Mouse (Mus musculus) urinary bladder, postnatal 25 days (tissue): Measurements from ENCODE around the gene Gabbr2.

Experiments
- DNase-seq: peaks from one replicate; pipeline ENCODE4 v3.0.0; 2022; ENCODE audit warnings: low spot score

Gene Gabbr2

DNA sequence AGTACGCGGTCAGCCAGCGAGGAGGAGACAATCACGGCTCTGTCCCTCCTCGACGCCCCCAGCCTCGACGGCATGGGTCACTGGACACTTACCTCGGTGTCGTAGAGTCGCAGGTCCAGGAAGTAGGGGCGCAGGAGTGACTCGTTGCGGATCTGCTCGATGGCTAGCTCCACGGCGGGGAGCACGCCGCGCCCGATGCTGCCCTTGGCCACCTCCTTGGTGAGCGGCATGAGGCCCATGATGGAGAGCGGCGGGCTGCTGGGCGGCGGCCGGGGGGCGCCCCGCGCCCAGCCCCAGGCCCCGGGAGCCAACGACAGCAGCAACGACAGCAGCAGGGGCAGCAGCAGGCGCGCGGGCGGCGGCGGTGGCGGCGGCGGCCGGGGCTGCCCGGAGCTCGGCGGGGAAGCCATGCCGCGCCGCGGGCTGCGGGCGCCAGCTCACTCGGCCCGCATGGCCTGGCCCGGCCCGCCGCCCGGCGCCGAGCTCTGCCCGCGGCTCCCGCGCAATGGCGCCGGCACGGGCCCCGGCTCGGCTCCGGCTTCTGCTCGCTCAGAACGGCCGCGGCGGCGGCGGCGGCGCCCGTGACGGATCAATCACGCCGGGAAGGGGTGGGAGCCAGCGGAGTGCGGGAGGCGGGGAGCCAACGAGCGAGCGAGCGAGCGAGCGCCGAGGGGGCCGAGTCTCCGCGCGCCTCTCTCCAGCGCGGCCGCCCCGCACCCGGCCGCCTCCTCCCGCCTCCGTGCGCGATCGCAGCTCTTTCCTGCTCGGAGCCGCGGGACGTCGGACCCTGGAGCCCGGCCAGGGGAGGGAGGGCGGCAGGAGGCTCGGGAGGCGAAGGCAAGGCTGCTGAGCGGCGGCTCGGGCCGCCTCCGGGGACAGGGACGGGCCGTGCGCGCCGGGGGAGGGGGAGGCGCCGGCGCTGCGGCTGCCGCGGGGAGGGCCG, at the start of gene Gabbr2:
Gabbr2 (minus strand) TSS at position 858 of the 943 bp plus-strand sequence.
- no peak for DNase-seq

DNA sequence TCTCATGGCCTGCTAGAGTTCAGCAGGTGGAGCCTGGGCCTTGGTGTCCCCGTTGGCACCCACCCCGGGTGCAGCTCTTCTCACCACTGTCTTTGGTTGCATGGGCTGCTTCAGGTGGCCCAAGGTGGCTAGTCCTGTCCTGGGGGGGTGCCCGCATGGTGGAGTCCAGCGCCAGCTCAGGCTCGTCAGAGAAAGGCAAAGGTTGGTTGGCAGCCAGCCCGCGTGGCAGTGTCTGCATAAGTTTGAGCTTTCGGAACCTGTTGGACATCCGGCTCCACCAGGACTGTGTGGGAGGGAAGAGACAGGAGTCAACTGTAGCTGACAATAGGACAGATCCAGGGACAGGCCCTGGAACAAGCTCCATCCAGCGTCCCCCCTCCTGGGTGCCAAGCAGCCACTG, 47.9 kb upstream of the Gabbr2 start:
- DNase-seq, result no peak

DNA sequence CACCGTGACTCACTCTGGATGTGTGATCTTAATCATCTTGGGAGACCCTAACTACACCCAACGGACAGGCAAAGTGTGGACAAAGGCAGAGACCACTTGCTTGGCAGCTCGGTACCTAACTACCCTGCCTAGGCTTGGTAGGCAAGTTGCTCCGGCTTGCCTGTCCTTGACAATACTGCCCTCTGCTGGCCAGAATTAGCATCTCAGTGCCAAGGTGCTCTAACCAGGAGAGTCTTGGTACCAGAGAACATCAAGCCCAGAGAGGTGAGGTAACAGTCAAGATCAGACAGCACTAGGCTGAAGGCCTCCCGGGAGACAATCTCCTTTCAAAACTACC, 45.6 kb upstream of the Gabbr2 start:
- peak; percentile 81 for DNase-seq

DNA sequence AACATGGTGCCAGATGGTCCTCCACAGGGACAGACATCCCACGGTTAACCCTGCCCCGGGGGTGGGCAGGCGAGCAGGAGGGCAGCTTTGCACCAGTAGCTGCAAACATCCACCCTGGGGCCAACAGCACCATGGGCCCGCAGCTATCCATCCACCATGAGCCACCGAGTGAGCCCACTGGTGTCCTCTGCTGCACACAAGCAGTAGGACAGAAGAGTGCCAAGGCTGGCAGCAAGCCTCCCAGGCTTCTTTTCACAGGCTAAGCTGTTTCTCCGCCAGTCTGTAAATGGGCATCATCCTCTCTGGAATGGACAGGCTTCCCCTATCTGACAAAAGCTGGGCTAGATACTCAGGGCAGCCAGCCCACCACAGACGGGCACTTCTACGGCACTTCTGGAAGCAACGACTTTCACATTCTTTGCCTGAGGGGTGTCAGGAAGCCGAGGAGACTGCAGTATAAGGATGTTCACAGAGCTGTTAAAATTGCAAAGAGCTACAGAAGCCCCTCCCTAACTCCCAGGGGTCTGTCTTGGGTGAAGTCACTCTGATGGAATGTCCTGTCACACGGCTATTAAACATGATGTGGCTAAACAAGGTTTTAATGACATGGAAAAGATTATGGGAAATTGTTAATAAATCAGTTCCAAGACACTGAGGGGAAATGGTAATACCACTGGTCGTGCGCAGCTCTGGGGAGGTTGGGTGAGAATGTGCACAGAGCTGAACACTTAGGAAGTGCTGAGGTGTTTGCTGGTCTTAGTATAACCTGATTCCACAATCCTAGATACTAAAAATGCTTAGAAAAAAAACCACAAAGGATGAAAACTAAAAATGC, 45.0 kb upstream of the Gabbr2 start:
- no peak for DNase-seq

- no peak for DNase-seq
Observed at GRCm38 (mm10) chr4:47035536-47035935, 43.9 kb upstream of the Gabbr2 start.

DNA sequence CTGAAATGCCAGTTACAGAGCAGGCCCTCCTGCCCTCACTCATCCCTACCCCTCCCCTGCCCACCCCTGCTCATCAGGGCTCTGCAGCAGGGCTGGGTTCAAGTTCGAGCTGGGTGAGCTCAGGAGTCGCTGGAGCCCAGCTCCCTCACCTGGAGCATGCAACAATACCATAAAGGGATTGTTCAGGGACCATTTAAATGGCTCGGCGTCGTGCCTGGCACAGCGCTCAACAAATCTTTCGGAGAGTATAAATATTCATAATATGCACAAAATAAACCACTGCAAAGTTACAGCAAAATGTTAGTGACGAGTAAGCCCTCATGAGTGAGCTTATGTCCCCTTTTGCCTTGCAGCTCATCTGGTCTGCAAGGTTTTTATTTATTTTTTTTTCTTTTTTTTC, 40.5 kb upstream of the Gabbr2 start:
- DNase-seq, result no peak

- DNase-seq, result no peak
Observed at GRCm38 (mm10) chr4:47028791-47029190, 37.1 kb upstream of the Gabbr2 start.

- DNase-seq, result no peak
Observed at GRCm38 (mm10) chr4:47023949-47024348, 32.3 kb upstream of the Gabbr2 start.

- no peak for DNase-seq
Observed at GRCm38 (mm10) chr4:47022804-47023603, 31.3 kb upstream of the Gabbr2 start.

DNA sequence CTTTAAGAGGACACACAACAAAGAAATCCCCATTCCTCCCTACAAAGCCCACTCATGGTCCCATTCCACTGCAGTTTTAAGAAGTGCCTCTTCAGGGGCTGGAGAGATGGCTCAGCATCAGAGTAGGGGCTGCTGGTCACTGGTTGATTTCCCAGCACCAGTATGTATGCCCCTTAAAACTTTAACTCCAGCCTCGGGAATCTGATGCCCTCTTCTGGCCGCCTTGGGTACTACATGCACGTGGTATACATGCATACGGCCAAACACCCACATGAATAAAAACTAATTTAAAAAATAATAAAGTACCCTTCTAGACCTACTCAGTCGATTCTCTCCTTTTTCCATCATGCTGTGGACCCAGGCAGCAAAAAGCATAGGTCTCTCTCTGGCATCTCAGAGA, 28.9 kb upstream of the Gabbr2 start:
- DNase-seq, result peak; percentile 54

DNA sequence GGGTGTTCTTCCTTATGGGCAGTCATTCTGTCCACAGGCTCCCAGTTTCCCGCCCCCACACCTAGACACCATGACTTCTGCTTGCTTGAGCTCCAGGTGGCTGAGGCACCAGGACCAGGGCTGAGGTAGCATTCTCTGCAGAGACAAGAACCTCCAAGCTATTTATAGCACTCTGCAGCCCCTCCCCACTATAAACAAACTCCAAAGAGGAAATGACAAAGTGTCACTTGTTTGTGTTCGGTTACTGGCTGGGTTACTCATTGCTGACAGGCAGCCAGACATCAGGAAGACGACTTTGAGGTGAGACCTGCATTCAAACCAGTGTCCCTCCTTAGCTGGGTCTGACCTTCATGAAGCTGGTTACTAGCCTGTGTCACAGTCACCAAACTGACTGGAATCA, 23.5 kb upstream of the Gabbr2 start:
- no peak for DNase-seq

GRCm38 (mm10) chr4:47012476-47012875, 20.8 kb upstream of the Gabbr2 start:
- DNase-seq, result no peak

- no peak for DNase-seq
Observed at GRCm38 (mm10) chr4:47010400-47011231, 18.9 kb upstream of the Gabbr2 start.

- no peak for DNase-seq
Observed at GRCm38 (mm10) chr4:47000626-47001395, 9.1 kb upstream of the Gabbr2 start.

- DNase-seq, result no peak
Observed at GRCm38 (mm10) chr4:46997969-46998368, 6.3 kb upstream of the Gabbr2 start.

DNA sequence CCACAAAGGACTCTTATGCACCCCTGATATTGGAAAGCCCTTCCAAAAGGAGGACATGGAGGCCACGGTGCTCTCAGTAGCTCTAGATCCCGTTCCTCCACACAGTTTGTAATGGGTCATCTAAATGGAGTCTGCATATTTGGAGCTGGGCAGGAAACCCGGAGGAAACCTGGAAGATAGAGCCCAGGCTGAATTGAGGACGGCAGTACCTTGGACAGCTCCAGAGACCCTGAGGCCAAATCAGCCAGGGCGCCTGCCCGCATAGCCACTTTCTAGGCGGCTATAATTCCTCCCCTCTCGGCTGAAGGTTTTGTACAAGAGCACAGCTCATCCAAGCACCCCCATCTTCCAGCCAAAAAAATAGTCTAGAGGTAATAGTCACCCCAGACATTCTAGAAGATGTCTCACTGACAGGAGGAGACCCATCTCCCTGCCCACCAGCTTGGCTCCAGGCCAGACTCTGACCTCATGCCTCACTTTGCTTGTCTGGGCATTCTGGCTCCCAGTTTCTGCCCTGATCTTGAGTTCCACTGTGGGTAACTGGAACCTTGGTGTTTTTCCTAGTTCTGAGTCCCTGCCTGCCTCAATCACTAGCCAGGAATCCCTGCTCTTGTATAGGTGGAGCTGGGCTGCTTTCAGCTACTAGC, 1.3 kb upstream of the Gabbr2 start:
- peak; percentile 27 for DNase-seq

GRCm38 (mm10) chr4:46991959-46992316, 265 bp upstream of the Gabbr2 start:
- DNase-seq, result no peak

- DNase-seq, result no peak
Observed at GRCm38 (mm10) chr4:46990281-46991015, 1.2 kb downstream of the Gabbr2 start.

GRCm38 (mm10) chr4:46989842-46990241, 1.8 kb downstream of the Gabbr2 start:
- DNase-seq, result no peak
